Comparison of ENCODE assay signal across 12 mouse cellular contexts in the genomic region with DNA sequence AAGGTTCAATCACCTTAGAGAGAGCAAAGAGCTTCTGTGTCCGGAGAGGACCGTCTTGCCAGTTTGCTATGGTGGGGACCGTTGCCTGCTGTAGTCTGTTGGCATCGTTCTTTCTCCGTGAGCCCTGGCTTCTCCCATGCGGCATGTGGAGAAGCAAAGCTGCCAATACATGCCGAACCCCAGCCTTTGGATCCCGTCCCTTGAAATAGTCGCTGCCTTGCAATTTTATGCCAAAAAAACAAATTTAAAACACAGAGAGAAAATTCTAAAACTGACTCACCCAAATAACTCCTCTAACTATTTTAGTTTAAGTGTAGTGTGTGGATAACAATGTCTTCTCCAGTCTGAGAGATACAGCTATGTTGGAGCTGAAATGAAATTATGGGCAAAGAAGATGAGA.
DNase-seq lines count a peak whose midpoint lies in the region; ATAC-seq and TF ChIP-seq lines count a peak whose summit lies in the region.
"Had no signal": no experiment of that assay in that cellular context is flagged by ENCODE, and none has a peak within 500 bp of the region (broad histone marks: within the 10 kb centered on the region; RNA-seq: fewer than 3 reads in every experiment).

No protein-coding gene starts in this region.

- no peaks in the 10 kb centered on the region for H3K4me1 ChIP-seq in stomach, postnatal 0 days (replicated peaks; ENCODE audit: control insufficient read depth, insufficient read depth)
- no peaks in the 10 kb centered on the region for H3K4me1 ChIP-seq in liver, postnatal 0 days (ENCODE audit: insufficient read depth)
- H3K4me1 ChIP-seq: embryonic facial prominence, embryonic 13.5 days; heart, embryonic 12.5 days; hindbrain, embryonic 10.5 days had no signal

- no peak overlapping the region for H3K4me2 ChIP-seq in stomach, postnatal 0 days (replicated peaks; ENCODE audit: low read depth)
- H3K4me2 ChIP-seq in liver, postnatal 0 days (ENCODE audit: low read depth, low read length), result no peak overlapping the region
- H3K4me2 ChIP-seq: embryonic facial prominence, embryonic 13.5 days; heart, embryonic 12.5 days had no signal

- no peaks in the 10 kb centered on the region for H3K9me3 ChIP-seq in stomach, postnatal 0 days (ENCODE audit: control insufficient read depth, low read length)
- no peaks in the 10 kb centered on the region for H3K9me3 ChIP-seq in liver, postnatal 0 days (ENCODE audit: low read length)
- H3K9me3 ChIP-seq: embryonic facial prominence, embryonic 13.5 days; heart, embryonic 12.5 days; hindbrain, embryonic 10.5 days had no signal

- DNase-seq in brain, embryonic 14.5 days (ENCODE audit: low read depth), result peak; percentile 26
- DNase-seq in cerebellum, adult 9-10 months, result peak; percentile 86
- DNase-seq in layer of hippocampus, adult 9-10 months (ENCODE audit: low spot score), result peak; percentile 2
- DNase-seq in left cerebral cortex, postnatal 4 days, result peak; percentile 45
- DNase-seq in kidney, adult 11 months, result no peak
- no peak for DNase-seq in stomach, postnatal 0 days (ENCODE audit: low spot score)
- DNase-seq in embryo, embryonic 11 days, result no peak
- no peak for DNase-seq in liver, postnatal 0 days
- DNase-seq: kidney, adult 2 months had no signal

- WGBS in stomach, postnatal 0 days, result 92% methylated on average over 9 of the region's 9 CpGs
- 87% methylated on average over 9 of the region's 9 CpGs for WGBS in liver, postnatal 0 days (ENCODE audit: insufficient replicate concordance)

- H3K4me3 ChIP-seq in stomach, postnatal 0 days (ENCODE audit: low read depth, low read length), result no peak overlapping the region
- H3K4me3 ChIP-seq in liver, postnatal 0 days (ENCODE audit: low read depth, low read length), result no peak overlapping the region
- H3K4me3 ChIP-seq: embryonic facial prominence, embryonic 13.5 days; heart, embryonic 12.5 days; hindbrain, embryonic 10.5 days had no signal

- no peak overlapping the region for H3K9ac ChIP-seq in stomach, postnatal 0 days (ENCODE audit: low read length)
- no peak overlapping the region for H3K9ac ChIP-seq in liver, postnatal 0 days (replicated peaks)
- H3K9ac ChIP-seq: embryonic facial prominence, embryonic 13.5 days; heart, embryonic 12.5 days had no signal

- H3K36me3 ChIP-seq in stomach, postnatal 0 days (ENCODE audit: control insufficient read depth, insufficient read depth, low read length), result no peaks in the 10 kb centered on the region
- no peaks in the 10 kb centered on the region for H3K36me3 ChIP-seq in liver, postnatal 0 days (replicated peaks; ENCODE audit: insufficient read depth, low read length)
- H3K36me3 ChIP-seq: embryonic facial prominence, embryonic 13.5 days; heart, embryonic 12.5 days; hindbrain, embryonic 10.5 days had no signal

- no peaks in the 10 kb centered on the region for H3K27me3 ChIP-seq in stomach, postnatal 0 days (ENCODE audit: control insufficient read depth, insufficient read depth, low read length)
- no peaks in the 10 kb centered on the region for H3K27me3 ChIP-seq in liver, postnatal 0 days (ENCODE audit: insufficient read depth, low read length)
- H3K27me3 ChIP-seq: embryonic facial prominence, embryonic 13.5 days; heart, embryonic 12.5 days had no signal

- no peak for ATAC-seq in stomach, postnatal 0 days (ENCODE audit: low FRiP score, low TSS enrichment)
- no peak for ATAC-seq in liver, postnatal 0 days

- no peak overlapping the region for H3K27ac ChIP-seq in stomach, postnatal 0 days (replicated peaks)
- no peak overlapping the region for H3K27ac ChIP-seq in liver, postnatal 0 days (ENCODE audit: low read depth)
- H3K27ac ChIP-seq: embryonic facial prominence, embryonic 13.5 days; hindbrain, embryonic 10.5 days had no signal

- no peak for TF ChIP-seq POLR2A in brain, embryonic 14.5 days (IDR thresholded peaks at IDR 0.05; ENCODE audit: borderline replicate concordance, extremely low read depth, insufficient read depth, insufficient read length, poor library complexity, severe bottlenecking)

- intact Hi-C loops in left cerebral cortex, postnatal 4 days (cut with DNase I), result no loop called here

- no peak for TF ChIP-seq CTCF in brain, embryonic 14.5 days (IDR thresholded peaks at IDR 0.05; ENCODE audit: borderline replicate concordance, extremely low read depth, insufficient read depth, insufficient read length)
- TF ChIP-seq CTCF in stomach, postnatal 0 days (IDR thresholded peaks at IDR 0.05; ENCODE audit: low read depth), result no peak
- no peak for TF ChIP-seq CTCF in liver, postnatal 0 days (IDR thresholded peaks at IDR 0.05; ENCODE audit: low read depth)

- no peak for TF ChIP-seq EP300 in stomach, postnatal 0 days (optimal IDR thresholded peaks at IDR 0.05)
- no peak for TF ChIP-seq EP300 in liver, postnatal 0 days (IDR thresholded peaks at IDR 0.05; ENCODE audit: low read depth)

Comparison
In these comparisons a context has a peak if more than half of its experiments do, and no peak if none do; other contexts are left out.
1. DNase-seq: peak in brain, embryonic 14.5 days (single experiment), cerebellum, adult 9-10 months (single experiment), layer of hippocampus, adult 9-10 months (single experiment) and left cerebral cortex, postnatal 4 days (single experiment); none in kidney, adult 11 months (single experiment), stomach, postnatal 0 days (single experiment), embryo, embryonic 11 days (single experiment) and liver, postnatal 0 days (single experiment).